Mouse (Mus musculus): ENCODE measurements around the gene Tubb1. TPM values are rescaled to one million over a fixed set of nuclear protein-coding genes. Genes with fewer than 3 reads are reported as not detected.

Tubb1 gene
- polyA plus RNA-seq, 1 experiment = not detected

GRCm38 (mm10) chr2:174463370-174463769 lies 12.9 kb downstream of the Tubb1 start:
- peak overlapping the region; percentile 19 for H3ac ChIP-seq (ENCODE audit: control insufficient read depth, insufficient read length)

GRCm38 (mm10) chr2:174463789-174464523 lies 13.5 kb downstream of the Tubb1 start, which contains the start of gene Atp5e:
TSS of gene Atp5e (minus strand) at chr2:174464105.
- peak within 1 kb of the TSS; percentile 64 for H3K4me3 ChIP-seq
- H3K27me3 ChIP-seq (ENCODE audit: control insufficient read depth, insufficient read depth, insufficient read length) = no peaks in the 10 kb centered on the region
- H3K79me2 ChIP-seq (ENCODE audit: control insufficient read depth, insufficient read depth) = peaks cover 27% of the 10 kb centered on the region
- TF ChIP-seq REST (IDR thresholded peaks at IDR 0.05; ENCODE audit: insufficient read depth, insufficient read length) (no peak), TCF3 (IDR thresholded peaks at IDR 0.05; ENCODE audit: insufficient read length, low read depth) (peak; percentile 3), MYOG (IDR thresholded peaks at IDR 0.05; ENCODE audit: control insufficient read depth in 1 of 3, insufficient read depth in 1 of 3, insufficient read length in 2 of 3, low read depth in 2 of 3) (peak in 1 of 3 experiments; percentile 20), TCF12 (IDR thresholded peaks at IDR 0.05; ENCODE audit: insufficient read depth, poor library complexity, severe bottlenecking) (no peak), POLR2AphosphoS2 (IDR thresholded peaks at IDR 0.05; ENCODE audit: insufficient read length, low read depth) (peak; percentile 96), CEBPB (IDR thresholded peaks at IDR 0.05; ENCODE audit: insufficient read depth, poor library complexity, severe bottlenecking) (no peak), POLR2A (IDR thresholded peaks at IDR 0.05; ENCODE audit: insufficient read length, low read depth) (peak; percentile 74), MYOD1 (IDR thresholded peaks at IDR 0.05; ENCODE audit: control insufficient read depth in 1 of 3, insufficient read length in 2 of 3, low read depth in 2 of 3) (peak in 1 of 3 experiments; percentile 55), E2F4 (IDR thresholded peaks at IDR 0.05; ENCODE audit: insufficient read depth) (no peak)
- H3ac ChIP-seq (ENCODE audit: control insufficient read depth, insufficient read length) = peak within 1 kb of the TSS; percentile 19
- peaks cover 26% of the 10 kb centered on the region for H3K36me3 ChIP-seq (ENCODE audit: control insufficient read depth, insufficient read depth)
- H3K4me2 ChIP-seq (ENCODE audit: low read depth) = peak within 1 kb of the TSS; percentile 75

More at GRCm38 (mm10) chr2:174463370-174463769, 12.9 kb downstream of the Tubb1 start:
- H3K4me2 ChIP-seq (ENCODE audit: low read depth) = peak overlapping the region; percentile 75
- H3K36me3 ChIP-seq (ENCODE audit: control insufficient read depth, insufficient read depth) = peaks cover 22% of the 10 kb centered on the region
- no peaks in the 10 kb centered on the region for H3K27me3 ChIP-seq (ENCODE audit: control insufficient read depth, insufficient read depth, insufficient read length)
- H3K79me2 ChIP-seq (ENCODE audit: control insufficient read depth, insufficient read depth) = peaks cover 22% of the 10 kb centered on the region
- TF ChIP-seq MYOG (IDR thresholded peaks at IDR 0.05; ENCODE audit: control insufficient read depth in 1 of 3, insufficient read depth in 1 of 3, insufficient read length in 2 of 3, low read depth in 2 of 3) = no peak
- no peak for TF ChIP-seq MAX (IDR thresholded peaks at IDR 0.05; ENCODE audit: low read depth)
- no peak for TF ChIP-seq POLR2A (IDR thresholded peaks at IDR 0.05; ENCODE audit: insufficient read length, low read depth)
- peak overlapping the region; percentile 64 for H3K4me3 ChIP-seq

DNA sequence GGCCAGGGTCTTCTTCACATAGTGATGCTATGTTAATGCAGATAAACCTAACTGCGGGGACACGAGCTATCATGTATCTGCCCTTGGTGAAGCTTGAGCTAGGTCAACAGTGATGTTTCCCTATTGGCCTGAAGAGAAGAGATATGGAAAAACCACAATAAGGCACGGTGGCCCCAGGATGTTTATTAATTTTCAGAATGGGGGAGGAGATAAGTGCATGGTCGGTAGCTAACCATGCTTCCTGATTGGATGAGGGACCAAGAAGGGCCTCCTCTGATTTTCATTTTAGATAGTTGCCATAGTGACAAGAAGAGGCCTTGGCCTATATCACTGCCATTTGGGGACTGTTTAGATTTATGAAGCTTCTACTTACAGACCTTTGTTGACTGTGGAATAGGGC lies 19.8 kb downstream of the Tubb1 start:
- Histone ChIP-seq H3K4me2 (ENCODE audit: low read depth) (no peak overlapping the region), H3K36me3 (ENCODE audit: control insufficient read depth, insufficient read depth) (peaks cover 22% of the 10 kb centered on the region), H3ac (ENCODE audit: control insufficient read depth, insufficient read length) (no peak overlapping the region), H3K79me2 (ENCODE audit: control insufficient read depth, insufficient read depth) (peaks cover 48% of the 10 kb centered on the region), H3K4me3 (no peak overlapping the region), H3K27me3 (ENCODE audit: control insufficient read depth, insufficient read depth, insufficient read length) (no peaks in the 10 kb centered on the region)
- TF ChIP-seq SRF (IDR thresholded peaks at IDR 0.05; ENCODE audit: control insufficient read depth, insufficient read length, low read depth) (no peak), POLR2A (IDR thresholded peaks at IDR 0.05; ENCODE audit: insufficient read length, low read depth) (no peak), POLR2AphosphoS2 (IDR thresholded peaks at IDR 0.05; ENCODE audit: insufficient read length, low read depth) (no peak), TCF3 (IDR thresholded peaks at IDR 0.05; ENCODE audit: insufficient read length, low read depth) (no peak), REST (IDR thresholded peaks at IDR 0.05; ENCODE audit: insufficient read depth, insufficient read length) (no peak), CEBPB (IDR thresholded peaks at IDR 0.05; ENCODE audit: insufficient read depth, poor library complexity, severe bottlenecking) (no peak), TCF12 (IDR thresholded peaks at IDR 0.05; ENCODE audit: insufficient read depth, poor library complexity, severe bottlenecking) (no peak), MAX (IDR thresholded peaks at IDR 0.05; ENCODE audit: low read depth) (no peak), E2F4 (IDR thresholded peaks at IDR 0.05; ENCODE audit: insufficient read depth) (no peak), USF1 (IDR thresholded peaks at IDR 0.05; ENCODE audit: low read depth) (no peak), MYOG (IDR thresholded peaks at IDR 0.05; ENCODE audit: control insufficient read depth in 1 of 3, insufficient read depth in 1 of 3, insufficient read length in 2 of 3, low read depth in 2 of 3) (no peak), MYOD1 (IDR thresholded peaks at IDR 0.05; ENCODE audit: control insufficient read depth in 1 of 3, insufficient read length in 2 of 3, low read depth in 2 of 3) (no peak)

DNA sequence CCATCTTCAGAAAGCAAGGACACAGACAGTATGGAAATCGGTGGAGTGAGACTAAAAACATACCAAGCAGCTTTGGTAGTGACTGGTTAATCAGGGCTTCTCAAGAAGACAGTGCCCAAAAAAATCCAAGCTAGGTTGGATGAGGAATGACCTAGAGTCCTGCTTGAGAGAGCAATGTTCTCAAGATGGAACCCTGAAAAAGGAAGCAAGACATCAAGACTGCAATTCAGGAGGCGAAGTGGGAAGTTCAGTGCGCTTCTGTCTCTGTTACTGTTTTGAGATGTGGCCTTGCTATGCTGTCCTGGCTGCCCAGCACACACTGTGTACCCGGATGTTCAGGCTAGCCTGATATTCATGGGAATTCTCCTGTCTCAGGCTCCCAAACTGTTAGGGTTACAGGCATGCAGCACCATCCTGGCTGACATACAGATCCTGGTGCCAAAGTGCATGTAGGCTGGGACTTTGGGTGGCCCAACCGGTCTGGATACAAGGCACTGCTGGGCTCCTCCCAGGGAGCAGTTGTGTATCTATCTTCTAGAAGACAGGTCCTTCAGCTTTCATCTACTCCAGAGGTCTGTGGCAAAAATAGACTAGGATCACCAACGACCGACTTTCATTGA lies 20.4 kb downstream of the Tubb1 start:
- H3K27me3 ChIP-seq (ENCODE audit: control insufficient read depth, insufficient read depth, insufficient read length) = no peaks in the 10 kb centered on the region
- H3K4me3 ChIP-seq = no peak overlapping the region
- peaks cover 48% of the 10 kb centered on the region for H3K79me2 ChIP-seq (ENCODE audit: control insufficient read depth, insufficient read depth)
- no peak overlapping the region for H3ac ChIP-seq (ENCODE audit: control insufficient read depth, insufficient read length)
- no peak for TF ChIP-seq CEBPB (IDR thresholded peaks at IDR 0.05; ENCODE audit: insufficient read depth, poor library complexity, severe bottlenecking)
- TF ChIP-seq POLR2AphosphoS2 (IDR thresholded peaks at IDR 0.05; ENCODE audit: insufficient read length, low read depth) = no peak
- peaks cover 17% of the 10 kb centered on the region for H3K36me3 ChIP-seq (ENCODE audit: control insufficient read depth, insufficient read depth)
- H3K4me2 ChIP-seq (ENCODE audit: low read depth) = no peak overlapping the region

GRCm38 (mm10) chr2:174472407-174472806 lies 21.9 kb downstream of the Tubb1 start:
- TF ChIP-seq POLR2A (IDR thresholded peaks at IDR 0.05; ENCODE audit: insufficient read length, low read depth) (no peak), CEBPB (IDR thresholded peaks at IDR 0.05; ENCODE audit: insufficient read depth, poor library complexity, severe bottlenecking) (no peak), MYOD1 (IDR thresholded peaks at IDR 0.05; ENCODE audit: control insufficient read depth in 1 of 3, insufficient read length in 2 of 3, low read depth in 2 of 3) (no peak), SRF (IDR thresholded peaks at IDR 0.05; ENCODE audit: control insufficient read depth, insufficient read length, low read depth) (no peak), MAX (IDR thresholded peaks at IDR 0.05; ENCODE audit: low read depth) (no peak), POLR2AphosphoS2 (IDR thresholded peaks at IDR 0.05; ENCODE audit: insufficient read length, low read depth) (no peak), MYOG (IDR thresholded peaks at IDR 0.05; ENCODE audit: control insufficient read depth in 1 of 3, insufficient read depth in 1 of 3, insufficient read length in 2 of 3, low read depth in 2 of 3) (no peak), USF1 (IDR thresholded peaks at IDR 0.05; ENCODE audit: low read depth) (no peak), TCF3 (IDR thresholded peaks at IDR 0.05; ENCODE audit: insufficient read length, low read depth) (no peak), E2F4 (IDR thresholded peaks at IDR 0.05; ENCODE audit: insufficient read depth) (no peak), REST (IDR thresholded peaks at IDR 0.05; ENCODE audit: insufficient read depth, insufficient read length) (no peak), TCF12 (IDR thresholded peaks at IDR 0.05; ENCODE audit: insufficient read depth, poor library complexity, severe bottlenecking) (no peak)
- H3K27me3 ChIP-seq (ENCODE audit: control insufficient read depth, insufficient read depth, insufficient read length) = no peaks in the 10 kb centered on the region
- peaks cover 48% of the 10 kb centered on the region for H3K79me2 ChIP-seq (ENCODE audit: control insufficient read depth, insufficient read depth)
- peak overlapping the region; percentile 43 for H3ac ChIP-seq (ENCODE audit: control insufficient read depth, insufficient read length)
- H3K4me2 ChIP-seq (ENCODE audit: low read depth) = peak overlapping the region; percentile 67
- H3K36me3 ChIP-seq (ENCODE audit: control insufficient read depth, insufficient read depth) = peaks cover 10% of the 10 kb centered on the region
- H3K4me3 ChIP-seq = peak overlapping the region; percentile 41

Data from myocyte (in vitro differentiated cells).